Mouse (Mus musculus) G1E (cell line): Measurements from ENCODE around the gene Masp1.

ENCODE experiments used
- CTCF ChIP-seq: IDR thresholded peaks from 2 replicates; pipeline ENCODE4 v1.5.1; 2012; ENCODE audit warnings: low read depth, low read length, inconsistent platforms, mixed read lengths
- POLR2AphosphoS5 ChIP-seq: IDR thresholded peaks from 2 replicates; pipeline ENCODE4 v1.6.1; 2012; ENCODE audit warnings: low read depth, low read length, inconsistent platforms; ENCODE audit not compliant: insufficient replicate concordance

DNA sequence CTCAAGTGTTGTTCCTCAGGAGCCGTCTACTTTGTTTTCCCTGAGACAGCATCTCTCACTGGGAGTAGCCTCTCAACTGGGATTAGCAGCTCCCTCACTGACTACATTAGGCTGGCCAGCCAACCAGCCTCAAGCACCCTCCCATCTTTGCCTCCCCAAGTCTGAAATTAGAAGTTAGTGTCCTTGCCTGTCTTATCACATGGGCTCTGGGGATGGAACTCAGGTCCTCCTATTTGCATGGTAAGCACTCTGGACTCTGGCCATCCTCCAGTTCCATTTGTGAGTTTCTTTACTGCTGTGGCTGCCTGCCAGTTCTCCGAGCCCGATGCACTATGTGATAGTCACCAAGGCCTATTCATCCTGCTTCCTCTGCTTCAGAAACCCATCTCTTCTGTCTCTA, 4.8 kb downstream of the Masp1 start:
- no peak for TF ChIP-seq CTCF
- no peak for TF ChIP-seq POLR2AphosphoS5
